Mouse (Mus musculus): ENCODE results near the gene Smurf2.

Smurf2 gene

DNA sequence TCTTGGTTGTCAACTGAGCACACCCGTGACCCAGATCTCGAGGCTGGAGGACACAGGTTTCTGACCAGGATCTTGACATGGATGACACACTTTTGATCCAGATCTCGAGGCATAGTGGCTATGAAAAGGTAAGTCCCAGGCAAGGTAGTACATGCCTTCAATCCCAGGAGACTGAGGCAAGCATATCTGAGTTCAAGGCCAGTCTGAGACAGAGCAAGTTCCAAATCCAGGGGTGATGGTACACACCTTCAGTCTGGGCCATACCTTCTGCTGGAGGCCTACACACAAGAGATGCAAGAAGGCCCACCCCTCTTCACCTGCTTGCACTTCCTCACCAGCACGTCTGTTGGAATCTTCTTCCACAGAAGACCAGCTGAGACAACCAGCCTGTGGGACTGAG lies 14.8 kb downstream of the Smurf2 start:
- no peak for DNase-seq

- no peak for DNase-seq
Observed at GRCm38 (mm10) chr11:106899804-106900203, 20.7 kb downstream of the Smurf2 start.

DNA sequence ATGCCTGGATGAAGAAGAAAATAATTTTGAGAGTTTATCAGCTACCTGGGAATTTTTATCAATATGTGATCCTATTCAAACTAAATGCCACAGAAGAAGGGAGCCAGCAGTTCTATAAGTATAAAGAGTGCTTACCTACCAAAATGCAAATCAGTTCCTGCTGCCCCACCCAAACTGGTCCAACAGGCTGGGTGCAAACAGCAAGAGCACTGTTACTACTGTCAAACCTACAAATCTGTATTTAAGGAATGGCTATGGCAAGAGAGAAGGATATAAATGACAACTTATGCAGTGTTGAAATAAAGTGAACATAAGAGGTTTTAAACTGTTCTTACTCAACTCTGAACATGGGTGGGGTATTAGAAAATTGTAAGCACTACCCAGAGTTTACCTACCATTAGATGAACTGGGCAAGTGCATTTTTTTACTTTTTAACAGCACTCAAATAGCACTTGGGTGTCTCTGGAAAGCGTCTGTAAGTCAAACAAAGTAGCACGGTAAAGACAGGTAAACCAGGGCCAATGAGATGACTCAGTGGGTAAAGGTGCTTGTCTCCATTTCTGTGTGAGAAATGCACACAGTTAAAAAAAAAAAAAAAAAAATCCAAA lies 23.9 kb downstream of the Smurf2 start:
- peak; percentile 22 to 60 for DNase-seq

GRCm38 (mm10) chr11:106883656-106884055 lies 36.9 kb downstream of the Smurf2 start:
- DNase-seq: no peak

DNA sequence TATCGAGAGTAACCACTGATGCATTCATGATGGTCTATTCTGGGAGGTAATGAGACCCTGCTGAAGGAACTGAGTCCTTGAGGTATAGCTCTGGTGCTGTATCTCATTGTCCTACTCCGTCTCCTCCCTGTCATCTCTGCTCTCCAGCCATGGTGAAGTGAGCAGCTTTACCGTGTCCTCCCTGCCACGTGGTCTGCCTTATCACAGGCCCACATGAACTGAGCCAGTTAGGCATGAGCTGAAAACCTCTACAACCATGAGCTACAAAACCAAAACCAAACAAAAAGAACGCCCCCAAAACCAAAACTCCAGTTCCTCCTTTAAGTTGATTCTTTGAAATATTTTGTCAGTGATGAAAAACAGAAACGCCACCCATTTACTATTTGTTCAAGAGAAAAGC lies 47.9 kb downstream of the Smurf2 start:
- DNase-seq: no peak

- DNase-seq: no peak
Observed at GRCm38 (mm10) chr11:106851438-106851837, 69.1 kb downstream of the Smurf2 start.

DNA sequence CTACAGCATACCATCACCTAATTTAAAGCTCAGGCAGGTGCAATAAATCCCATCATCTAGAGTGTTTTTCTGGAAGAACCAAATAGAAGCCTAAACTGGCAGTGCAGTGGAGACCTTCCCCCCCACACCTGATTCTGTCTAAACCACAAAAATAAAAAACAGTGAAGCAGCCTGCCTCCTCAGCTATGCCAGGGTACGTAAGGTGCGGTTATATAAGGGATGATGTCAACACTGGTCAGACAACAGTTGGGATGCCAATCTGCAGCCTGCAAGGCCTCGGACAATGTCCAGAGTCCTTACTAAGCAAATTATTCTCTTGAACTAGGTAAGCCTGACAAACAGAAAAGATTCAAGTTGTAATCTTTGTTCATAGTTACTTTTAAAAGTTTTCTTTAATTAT lies 78.5 kb downstream of the Smurf2 start:
- no peak for DNase-seq

GRCm38 (mm10) chr11:106828079-106828478 lies 92.4 kb downstream of the Smurf2 start:
- DNase-seq: no peak

DNA sequence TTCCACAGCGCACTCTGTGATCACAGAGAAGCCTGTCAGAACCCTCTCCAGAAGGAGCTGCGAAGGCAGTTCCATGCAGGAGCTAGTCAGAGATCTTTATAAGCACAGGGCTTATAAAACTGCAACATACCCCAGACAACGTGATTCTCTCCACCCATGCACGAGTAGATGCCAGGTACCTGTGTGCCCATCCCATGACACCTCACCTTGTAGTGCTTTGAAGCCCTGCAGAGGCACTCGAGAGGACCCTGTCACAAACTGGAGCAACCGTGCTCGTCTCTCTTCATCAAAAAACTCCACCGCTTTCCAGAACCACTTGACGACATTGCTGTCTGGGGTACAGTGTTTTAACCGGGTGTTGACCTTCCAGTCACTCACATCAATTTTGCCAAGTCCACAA lies 96.1 kb downstream of the Smurf2 start:
- DNase-seq: no peak

GRCm38 (mm10) chr11:106823741-106824140 lies 96.8 kb downstream of the Smurf2 start:
- no peak for DNase-seq

GRCm38 (mm10) chr11:106822911-106823310 lies 97.6 kb downstream of the Smurf2 start:
- no peak for DNase-seq

GRCm38 (mm10) chr11:106822491-106822890 lies 98.0 kb downstream of the Smurf2 start:
- no peak for DNase-seq

DNA sequence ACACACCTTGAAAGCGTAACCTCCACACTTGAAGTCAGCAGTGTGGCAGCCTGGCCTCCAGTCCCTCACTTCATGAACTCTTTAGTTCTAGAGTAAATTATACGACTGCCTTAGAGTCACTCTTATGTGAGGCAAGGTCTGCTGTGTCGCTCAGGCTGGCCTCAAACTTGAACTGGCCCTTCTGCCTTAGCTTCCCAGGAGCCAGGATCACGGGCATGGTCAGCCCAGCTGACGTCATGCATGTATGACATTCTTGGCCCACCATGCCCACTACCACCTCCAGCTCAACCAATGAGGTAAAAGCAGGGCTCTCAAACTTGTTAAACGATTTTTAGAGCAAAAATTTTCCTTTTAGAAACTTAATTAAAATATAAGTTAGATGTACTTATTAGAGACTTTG lies 99.1 kb downstream of the Smurf2 start:
- DNase-seq: no peak

GRCm38 (mm10) chr11:106820972-106821371 lies 99.5 kb downstream of the Smurf2 start:
- peak; percentile 72 to 74 for DNase-seq

- no peak for DNase-seq
Observed at GRCm38 (mm10) chr11:106820252-106820651, 100.3 kb downstream of the Smurf2 start.

GRCm38 (mm10) chr11:106819595-106819994 lies 100.9 kb downstream of the Smurf2 start:
- no peak for DNase-seq

- no peak for DNase-seq
Observed at GRCm38 (mm10) chr11:106818341-106818740, 102.2 kb downstream of the Smurf2 start.

GRCm38 (mm10) chr11:106817808-106818207 lies 102.7 kb downstream of the Smurf2 start:
- no peak for DNase-seq

GRCm38 (mm10) chr11:106817156-106817555 lies 103.4 kb downstream of the Smurf2 start:
- no peak for DNase-seq

DNA sequence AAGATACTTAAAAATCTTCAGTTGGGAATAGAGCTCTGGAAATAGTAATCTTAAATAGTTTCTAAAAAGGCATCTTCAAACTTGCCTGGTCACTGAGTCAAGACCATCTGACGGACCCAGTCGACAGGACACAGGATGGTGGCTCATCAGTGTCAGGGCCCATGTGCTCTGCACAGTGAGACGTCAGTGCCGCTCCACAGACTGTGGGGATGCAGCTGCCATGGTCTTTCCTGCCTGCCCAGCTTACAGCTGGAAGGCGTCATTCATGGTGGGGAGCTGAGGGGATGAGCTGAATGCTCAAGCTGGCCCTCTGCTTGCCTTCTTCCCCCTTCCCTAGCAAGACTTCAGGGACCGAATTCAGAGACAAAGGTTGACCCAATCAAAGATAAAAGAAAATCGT lies 104.2 kb downstream of the Smurf2 start:
- peak in 1 of 2 experiments; percentile 42 for DNase-seq

DNA sequence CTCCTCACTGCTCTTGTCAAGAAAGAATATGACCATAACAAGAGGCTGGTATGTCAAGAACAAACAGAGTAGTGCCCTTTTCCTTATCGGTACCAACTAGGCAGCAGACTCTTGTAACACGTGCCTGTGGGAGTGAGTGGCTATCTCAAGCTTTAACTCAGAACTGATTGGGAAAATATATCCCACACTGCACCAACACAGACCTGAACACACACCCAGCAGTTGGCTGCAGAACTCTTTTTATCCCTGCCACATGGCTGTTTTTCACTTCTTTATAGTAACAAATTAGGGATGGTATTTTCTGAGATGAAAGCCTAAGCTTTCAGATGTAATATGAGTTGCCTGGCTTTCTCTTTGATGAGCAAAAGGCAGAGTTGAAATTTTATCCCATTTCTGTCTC lies 104.8 kb downstream of the Smurf2 start:
- DNase-seq: no peak

DNA sequence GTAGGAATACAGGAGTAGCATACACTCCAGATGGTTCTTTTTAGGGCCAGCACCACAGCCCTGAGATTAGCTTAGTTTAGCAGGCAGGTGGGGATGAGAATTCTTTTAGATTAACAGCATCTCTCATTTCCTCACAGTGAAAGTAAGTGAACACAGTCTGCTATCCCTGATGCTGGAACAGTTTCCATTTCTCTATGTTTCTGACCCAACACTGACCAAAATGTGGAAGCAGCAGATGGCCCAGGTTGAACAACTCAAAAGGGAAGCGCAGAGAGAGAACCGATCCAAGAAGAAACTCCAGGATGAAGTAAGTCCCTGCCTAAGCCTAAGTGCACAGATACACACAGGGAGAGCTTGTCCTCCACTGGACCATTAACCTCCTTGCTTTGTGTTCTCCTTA lies 105.2 kb downstream of the Smurf2 start:
- DNase-seq: no peak

- DNase-seq: no peak
Observed at GRCm38 (mm10) chr11:106814601-106815320, 105.8 kb downstream of the Smurf2 start.

DNA sequence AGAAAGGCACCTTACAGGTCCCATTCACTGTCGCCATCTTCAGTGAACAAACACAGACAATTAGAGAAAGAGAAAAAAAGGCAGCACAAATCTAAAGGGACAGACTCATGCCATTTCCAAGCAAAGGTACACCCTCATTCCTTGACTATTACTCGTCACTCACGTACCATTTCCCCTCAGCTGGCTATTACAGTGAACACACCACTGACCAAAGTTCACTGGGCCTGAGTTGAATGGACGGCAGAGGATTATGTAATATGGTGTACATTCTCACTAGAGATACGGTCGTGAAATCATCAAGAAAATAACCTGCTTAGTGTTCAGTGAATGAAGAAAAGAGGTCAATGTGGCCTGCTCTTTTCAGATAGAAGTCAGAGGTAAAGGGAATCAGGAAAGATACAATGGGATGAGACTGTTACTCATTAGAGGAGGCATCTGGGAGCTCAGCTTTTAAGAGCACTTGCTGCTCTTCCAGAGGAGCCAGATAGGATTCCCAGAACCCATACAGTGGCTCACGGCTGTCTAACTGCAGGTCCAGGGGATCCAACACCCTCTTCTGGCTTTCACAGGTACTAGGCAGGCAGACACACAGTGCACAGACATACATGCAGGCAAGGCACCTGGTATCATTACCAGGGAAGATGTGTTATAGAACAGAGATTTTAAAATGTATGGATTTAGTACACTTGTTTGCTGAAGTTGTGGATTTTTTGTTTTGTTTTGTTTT lies 107.9 kb downstream of the Smurf2 start:
- DNase-seq: no peak
